Mouse (Mus musculus): ENCODE measurements around the gene Cdk1. TPM values are rescaled to one million over a fixed set of nuclear protein-coding genes. Genes with fewer than 3 reads are reported as not detected.

Gene Cdk1
- total and polyA plus RNA-seq, 3 experiments = 221 to 768 (median 244) TPM

- no peaks in the 10 kb centered on the region for H3K79me2 ChIP-seq (replicated peaks; ENCODE audit: control insufficient read depth, extremely low read depth, insufficient read depth, poor library complexity, severe bottlenecking)
- no peak overlapping the region for H3K4me3 ChIP-seq (replicated peaks in 1 of 3; ENCODE audit: low read depth in 2 of 3, low read length in 2 of 3, poor library complexity in 1 of 3)
- no peaks in the 10 kb centered on the region for H3K27me3 ChIP-seq (replicated peaks)
- no peak overlapping the region for H3K27ac ChIP-seq (ENCODE audit: insufficient read depth, low read depth)
- H3K9ac ChIP-seq (ENCODE audit: insufficient read depth, low read depth) = no peak overlapping the region
- no peak overlapping the region for H3K4me2 ChIP-seq (ENCODE audit: insufficient read depth, low read depth, poor library complexity, severe bottlenecking)
- no peaks in the 10 kb centered on the region for H3K9me3 ChIP-seq (replicated peaks; ENCODE audit: low read length)
- dilution Hi-C loops (cut with MboI; ENCODE audit: extremely low pct_ligation_motif_present, extremely low pct_unique_long_range_greater_than_20kb, low sequenced_read_pairs) (no loop called here), in situ Hi-C loops (cut with MboI; ENCODE audit: low pct_ligation_motif_present, low pct_unique_long_range_greater_than_20kb, low sequenced_read_pairs) (no loop called here)
- H3K36me3 ChIP-seq (replicated peaks in 1 of 2; ENCODE audit: control insufficient read depth in 1 of 2, insufficient read depth in 1 of 2, low read length in 1 of 2) = peaks cover 28 to 52% of the 10 kb centered on the region in 2 experiments
- H3K4me1 ChIP-seq (ENCODE audit: control insufficient read depth in 1 of 2, insufficient read depth in 2 of 2) = no peaks in the 10 kb centered on the region
- TF ChIP-seq HCFC1 (IDR thresholded peaks at IDR 0.05; ENCODE audit: low read depth, low read length) = no peak
- no peak for TF ChIP-seq PAX5 (IDR thresholded peaks at IDR 0.05; ENCODE audit: low read length)
- TF ChIP-seq RAD21 (IDR thresholded peaks at IDR 0.05; ENCODE audit: low read depth, low read length) = no peak
- TF ChIP-seq GABPA (IDR thresholded peaks at IDR 0.05; ENCODE audit: insufficient replicate concordance, low read depth, low read length) = no peak
- TF ChIP-seq USF2 (conservative IDR thresholded peaks at IDR 0.05; ENCODE audit: low read depth, low read length) = no peak
- no peak for TF ChIP-seq CHD2 (IDR thresholded peaks at IDR 0.05; ENCODE audit: low read length)
- no peak for TF ChIP-seq MEF2A (IDR thresholded peaks at IDR 0.05; ENCODE audit: borderline replicate concordance, low read depth, low read length)
- TF ChIP-seq SIN3A (IDR thresholded peaks at IDR 0.05; ENCODE audit: low read length) = no peak
- TF ChIP-seq ZNF384 (IDR thresholded peaks at IDR 0.05; ENCODE audit: low read depth, low read length) = no peak
- DNase-seq (ENCODE audit: extremely low read depth) = no peak
These were observed 65.8 kb downstream of the Cdk1 start for GRCm38 (mm10) chr10:69286939-69287338.

Other genes starting within 250 kb of the Cdk1 start
- 12.2 and 13.3 TPM in 2 replicates for gene Rhobtb1, start 201.5 kb downstream of the Cdk1 start, total RNA-seq (2012; rRNA removed)
- gene Rhobtb1, start 201.5 kb downstream of the Cdk1 start, total RNA-seq (2014; rRNA removed) = 2.7 and 3.4 TPM in 2 replicates
- 3.1 and 3.7 TPM in 2 replicates for gene Rhobtb1, start 201.5 kb downstream of the Cdk1 start, polyA plus RNA-seq (2012; ENCODE audit: insufficient read length, low read depth)
- 0.84 and 0.85 TPM in 2 replicates for gene A930033H14Rik, start 139.8 kb downstream of the Cdk1 start, total RNA-seq (2012; rRNA removed)
- gene A930033H14Rik, start 139.8 kb downstream of the Cdk1 start, total RNA-seq (2014; rRNA removed) = 0.13 and 0.15 TPM in 2 replicates
- 0.46 and 0.50 TPM in 2 replicates for gene A930033H14Rik, start 139.8 kb downstream of the Cdk1 start, polyA plus RNA-seq (2012; ENCODE audit: insufficient read length, low read depth)
- gene Ank3, start 45.8 kb upstream of the Cdk1 start, total RNA-seq (2012; rRNA removed) = 3.9 and 4.7 TPM in 2 replicates
- gene Ank3, start 45.8 kb upstream of the Cdk1 start, total RNA-seq (2014; rRNA removed) = 4.5 and 6.2 TPM in 2 replicates
- gene Ank3, start 45.8 kb upstream of the Cdk1 start, polyA plus RNA-seq (2012; ENCODE audit: insufficient read length, low read depth) = 6.9 and 8.3 TPM in 2 replicates